Mouse (Mus musculus) embryonic fibroblast, embryonic 13.5 days (primary cell): ENCODE measurements around the gene Keg1.

Source experiments
- CTCF ChIP-seq: IDR thresholded peaks from 2 replicates; pipeline ENCODE4 v1.5.1; 2011; ENCODE audit warnings: mild to moderate bottlenecking, control low read depth, low read length, moderate library complexity, borderline replicate concordance; ENCODE audit not compliant: insufficient read depth
- POLR2A ChIP-seq: IDR thresholded peaks from 2 replicates; pipeline ENCODE4 v1.6.1; 2011; ENCODE audit warnings: low read depth, mild to moderate bottlenecking, control low read depth, low read length, moderate library complexity

GRCm38 (mm10) chr19:12759656-12760055, 64.1 kb downstream of the Keg1 start:
- no peak for TF ChIP-seq POLR2A
- TF ChIP-seq CTCF, result no peak
